Mouse (Mus musculus): ENCODE measurements at regions not wholly inside any gene's neighbourhood (a gene's known extent, or its start where the extent isn't known, plus 50 kb on each side); places are given as distances from the start of the nearest gene placed in this dataset.

- DNase-seq (ENCODE audit: low spot score): peak; percentile 37
Measured at GRCm38 (mm10) chr19:36178828-36179251, 58.9 kb upstream of the Ankrd1 start.

- no peak for DNase-seq (ENCODE audit: low spot score)
Measured at GRCm38 (mm10) chr19:36180329-36180728, 60.4 kb upstream of the Ankrd1 start.

- DNase-seq (ENCODE audit: low spot score): no peak
Measured at GRCm38 (mm10) chr19:36181535-36181934, 61.6 kb upstream of the Ankrd1 start.

- DNase-seq (ENCODE audit: low spot score): peak; percentile 82
Measured at GRCm38 (mm10) chr19:36183127-36183526, 63.2 kb upstream of the Ankrd1 start.

GRCm38 (mm10) chr19:36189662-36190061 is 69.8 kb upstream of the Ankrd1 start:
- no peak for DNase-seq (ENCODE audit: low spot score)

GRCm38 (mm10) chr19:36191641-36192040 is 71.7 kb upstream of the Ankrd1 start:
- no peak for DNase-seq (ENCODE audit: low spot score)

- DNase-seq (ENCODE audit: low spot score): no peak
Measured at GRCm38 (mm10) chr19:36204269-36204668, 84.4 kb upstream of the Ankrd1 start.

- DNase-seq (ENCODE audit: low spot score): no peak
Measured at GRCm38 (mm10) chr19:36204965-36205718, 85.2 kb upstream of the Ankrd1 start.

- peak; percentile 33 for DNase-seq (ENCODE audit: low spot score)
Measured at GRCm38 (mm10) chr19:36207735-36208288, 87.9 kb upstream of the Ankrd1 start.

GRCm38 (mm10) chr19:36208419-36208818 is 88.5 kb upstream of the Ankrd1 start:
- no peak for DNase-seq (ENCODE audit: low spot score)

GRCm38 (mm10) chr19:36213461-36213860 is 93.6 kb upstream of the Ankrd1 start:
- DNase-seq (ENCODE audit: low spot score): peak; percentile 39

- DNase-seq (ENCODE audit: low spot score): peak; percentile 72
Measured at GRCm38 (mm10) chr19:36214188-36214968, 94.5 kb upstream of the Ankrd1 start.

GRCm38 (mm10) chr19:36217177-36217576 is 97.3 kb upstream of the Ankrd1 start:
- no peak for DNase-seq (ENCODE audit: low spot score)

GRCm38 (mm10) chr19:36217605-36218004 is 97.7 kb upstream of the Ankrd1 start:
- DNase-seq (ENCODE audit: low spot score): no peak

- no peak for DNase-seq (ENCODE audit: low spot score)
Measured at GRCm38 (mm10) chr19:36218921-36219320, 99.0 kb upstream of the Ankrd1 start.

- DNase-seq (ENCODE audit: low spot score): no peak
Measured at GRCm38 (mm10) chr19:36221104-36221503, 101.2 kb upstream of the Ankrd1 start.

GRCm38 (mm10) chr19:36221596-36221995 is 101.7 kb upstream of the Ankrd1 start:
- DNase-seq (ENCODE audit: low spot score): no peak

- no peak for DNase-seq (ENCODE audit: low spot score)
Measured at GRCm38 (mm10) chr19:36222198-36222597, 102.3 kb upstream of the Ankrd1 start.

- no peak for DNase-seq (ENCODE audit: low spot score)
Measured at GRCm38 (mm10) chr19:36224518-36224917, 104.6 kb upstream of the Ankrd1 start.

GRCm38 (mm10) chr19:36225612-36226011 is 105.7 kb upstream of the Ankrd1 start:
- no peak for DNase-seq (ENCODE audit: low spot score)

- peak; percentile 19 for DNase-seq (ENCODE audit: low spot score)
Measured at GRCm38 (mm10) chr19:36227418-36228160, 107.7 kb upstream of the Ankrd1 start.

GRCm38 (mm10) chr19:36229315-36229714 is 109.4 kb upstream of the Ankrd1 start:
- no peak for DNase-seq (ENCODE audit: low spot score)
